Mouse (Mus musculus): ENCODE measurements at regions not wholly inside any gene's neighbourhood (a gene's known extent, or its start where the extent isn't known, plus 50 kb on each side); places are given as distances from the start of the nearest gene placed in this dataset.

DNA sequence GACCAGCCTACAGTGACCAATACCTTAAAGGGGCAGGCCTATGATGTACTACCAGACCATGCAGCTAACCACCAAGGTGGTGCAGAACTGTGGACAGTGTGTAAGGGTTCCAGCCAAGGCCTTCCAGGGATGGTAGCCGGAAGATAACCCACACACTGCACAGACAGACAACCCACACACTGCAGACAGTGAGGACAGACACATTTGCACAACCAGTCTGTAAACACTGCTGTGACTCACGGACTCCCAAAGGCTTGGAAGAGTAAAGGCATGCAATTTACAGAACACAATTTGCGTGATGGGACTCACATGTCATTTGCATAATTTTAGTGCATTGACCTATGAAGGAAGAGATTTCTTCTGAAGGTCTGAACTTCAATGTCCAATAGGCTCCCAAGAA is 82.2 kb upstream of the Tnrc6c start:
- TF ChIP-seq POLR2A (IDR thresholded peaks at IDR 0.05; ENCODE audit: borderline replicate concordance, extremely low read depth, insufficient read depth, insufficient read length, poor library complexity, severe bottlenecking) (no peak), CTCF (IDR thresholded peaks at IDR 0.05; ENCODE audit: borderline replicate concordance, extremely low read depth, insufficient read depth, insufficient read length) (no peak)
